Mouse (Mus musculus): Measurements from ENCODE around the gene Arhgap20. TPM values are rescaled to one million over a fixed set of nuclear protein-coding genes. Genes with fewer than 3 reads are reported as not detected.

The Arhgap20 gene
- polyA plus RNA-seq, 1 experiment from 2014 or later = 18.1 TPM

DNA sequence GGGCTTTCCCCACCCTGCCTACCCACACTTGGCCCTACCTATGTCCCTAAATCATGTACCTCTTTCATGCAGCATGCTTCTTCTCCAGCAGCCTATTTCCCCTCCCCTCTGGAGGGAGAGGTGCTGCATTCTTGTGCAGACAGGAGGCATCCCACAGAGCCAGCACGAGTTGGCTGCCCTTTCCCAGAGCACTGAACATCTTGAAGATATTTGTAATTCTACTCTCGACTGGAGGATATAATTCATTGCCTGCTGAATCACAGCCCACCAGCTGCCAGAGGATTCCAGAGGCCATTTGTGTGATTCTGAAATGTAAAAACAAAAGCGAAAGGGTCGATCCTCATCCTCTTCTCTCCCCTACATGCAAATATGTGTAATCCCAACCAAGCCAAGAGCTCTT is 116.2 kb downstream of the Arhgap20 start:
- DNase-seq = peak; percentile 62
- Histone ChIP-seq H3K4me3 (ENCODE audit: low read depth, low read length) (no peak overlapping the region), H3K4me1 (ENCODE audit: insufficient read depth) (0 out of 2 replicates have a peak, but pooled peaks cover 5% of the 10 kb centered on the region), H3K36me3 (ENCODE audit: insufficient read depth) (no peaks in the 10 kb centered on the region), H3K9me3 (ENCODE audit: low read depth, low read length) (no peaks in the 10 kb centered on the region), H3K4me2 (no peak overlapping the region), H3K9ac (no peak overlapping the region), H3K27me3 (ENCODE audit: insufficient read depth, low read length) (no peaks in the 10 kb centered on the region), H3K27ac (ENCODE audit: low read depth) (no peak overlapping the region)
- WGBS = 12% methylated on average over 4 of the region's 4 CpGs
- no peak for TF ChIP-seq CTCF (IDR thresholded peaks at IDR 0.05; ENCODE audit: low read depth)
- ATAC-seq (ENCODE audit: insufficient read depth) = peak; percentile 65; the same call in 1 of the 2 replicates

DNA sequence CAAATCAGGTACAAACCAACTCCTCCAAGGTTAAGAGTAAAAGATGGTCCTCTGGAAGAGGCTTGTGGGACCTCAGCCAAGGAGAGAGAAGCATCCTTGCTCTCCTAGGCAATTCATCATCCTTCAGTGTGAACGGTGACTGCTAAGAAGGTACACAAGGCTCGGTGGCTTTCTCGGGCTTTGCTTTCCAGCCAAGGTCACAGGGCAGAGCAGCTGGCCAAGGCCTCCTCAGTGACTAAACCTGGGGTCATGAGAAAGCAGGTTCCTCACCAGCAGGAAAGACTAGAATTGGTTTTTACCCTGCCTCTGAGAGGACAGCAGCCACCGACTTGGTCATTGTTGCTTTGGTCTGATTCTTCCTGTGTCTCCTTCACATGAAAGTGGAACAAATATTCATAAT is 116.7 kb downstream of the Arhgap20 start:
- H3K36me3 ChIP-seq (ENCODE audit: insufficient read depth) = no peaks in the 10 kb centered on the region
- H3K4me2 ChIP-seq = no peak overlapping the region
- 0 out of 2 replicates have a peak, but pooled peaks cover 5% of the 10 kb centered on the region for H3K4me1 ChIP-seq (ENCODE audit: insufficient read depth)
- WGBS = 40% methylated on average over 4 of the region's 4 CpGs
- no peaks in the 10 kb centered on the region for H3K9me3 ChIP-seq (ENCODE audit: low read depth, low read length)
- H3K27ac ChIP-seq (ENCODE audit: low read depth) = no peak overlapping the region
- no peak overlapping the region for H3K9ac ChIP-seq
- DNase-seq (no peak), ATAC-seq (ENCODE audit: insufficient read depth) (no peak)
- no peak overlapping the region for H3K4me3 ChIP-seq (ENCODE audit: low read depth, low read length)
- no peaks in the 10 kb centered on the region for H3K27me3 ChIP-seq (ENCODE audit: insufficient read depth, low read length)
- TF ChIP-seq CTCF (IDR thresholded peaks at IDR 0.05; ENCODE audit: low read depth) = no peak

DNA sequence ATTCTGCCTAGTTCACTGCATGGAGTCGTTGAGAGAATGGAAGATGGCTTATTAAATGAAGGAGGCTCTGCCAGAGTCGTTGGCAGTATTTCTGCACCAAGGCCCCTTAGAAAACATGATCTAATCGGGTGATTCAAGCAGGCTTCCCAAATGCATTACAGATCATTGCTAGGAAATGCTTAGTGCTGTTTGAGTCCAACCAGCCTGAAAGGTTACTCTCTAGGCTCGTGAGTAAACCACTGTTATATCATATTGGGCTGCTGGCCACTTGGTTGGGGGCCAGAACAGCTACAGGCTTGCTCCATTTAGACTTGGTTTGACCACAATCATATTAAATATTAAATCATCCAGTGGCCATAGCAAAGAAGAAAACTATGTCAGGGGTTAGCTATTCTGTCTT is 118.2 kb downstream of the Arhgap20 start:
- H3K4me2 ChIP-seq = no peak overlapping the region
- H3K4me3 ChIP-seq (ENCODE audit: low read depth, low read length) = no peak overlapping the region
- ATAC-seq (ENCODE audit: insufficient read depth) (no peak), DNase-seq (peak; percentile 40)
- no peaks in the 10 kb centered on the region for H3K36me3 ChIP-seq (ENCODE audit: insufficient read depth)
- H3K27me3 ChIP-seq (ENCODE audit: insufficient read depth, low read length) = no peaks in the 10 kb centered on the region
- no peak overlapping the region for H3K27ac ChIP-seq (ENCODE audit: low read depth)
- no peaks in the 10 kb centered on the region for H3K9me3 ChIP-seq (ENCODE audit: low read depth, low read length)
- 0 out of 2 replicates have a peak, but pooled peaks cover 5% of the 10 kb centered on the region for H3K4me1 ChIP-seq (ENCODE audit: insufficient read depth)
- TF ChIP-seq CTCF (IDR thresholded peaks at IDR 0.05; ENCODE audit: low read depth) = no peak
- 76% methylated on average over 4 of the region's 4 CpGs for WGBS
- no peak overlapping the region for H3K9ac ChIP-seq

DNA sequence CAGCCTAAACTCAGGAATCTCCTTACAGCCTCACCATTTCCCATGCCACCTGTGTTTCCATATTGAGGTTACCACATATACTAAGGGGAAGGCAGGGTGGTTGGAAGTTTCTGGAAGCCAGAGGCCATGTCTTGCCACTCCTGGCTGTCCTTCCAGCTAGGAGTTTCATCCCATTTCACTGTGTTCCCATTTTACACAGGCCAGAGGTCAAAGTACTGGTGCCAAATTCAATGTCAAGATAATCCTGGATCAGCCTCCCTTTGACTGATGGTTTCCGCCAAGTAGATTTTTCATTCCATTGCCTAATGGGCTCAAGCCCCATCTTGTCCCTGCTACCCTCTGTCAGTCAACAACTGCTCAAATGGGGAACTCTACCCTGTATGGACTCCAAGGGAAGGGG is 127.8 kb downstream of the Arhgap20 start:
- Histone ChIP-seq H3K4me2 (no peak overlapping the region), H3K27me3 (ENCODE audit: insufficient read depth, low read length) (no peaks in the 10 kb centered on the region), H3K27ac (ENCODE audit: low read depth) (no peak overlapping the region), H3K9ac (no peak overlapping the region), H3K36me3 (ENCODE audit: insufficient read depth) (no peaks in the 10 kb centered on the region), H3K9me3 (ENCODE audit: low read depth, low read length) (no peaks in the 10 kb centered on the region), H3K4me1 (ENCODE audit: insufficient read depth) (no peaks in the 10 kb centered on the region), H3K4me3 (ENCODE audit: low read depth, low read length) (no peak overlapping the region)
- TF ChIP-seq CTCF (IDR thresholded peaks at IDR 0.05; ENCODE audit: low read depth) = no peak
- DNase-seq = no peak
- 97% methylated on average over 1 of the region's 1 CpGs for WGBS
- no peak for ATAC-seq (ENCODE audit: insufficient read depth)

Other genes with a start within 250 kb of the Arhgap20 start
- gene Fdx1, start 198.2 kb downstream of the Arhgap20 start, polyA plus RNA-seq (2014; fragmentation: Nextera tagmentation; extraction: Ambion mirVana) = 98.5 and 101 TPM in 2 replicates